Mouse (Mus musculus) lung, adult 2 months (tissue): Measurements from ENCODE around the gene Mlkl. TPM values are rescaled to one million over a fixed set of nuclear protein-coding genes. Genes with fewer than 3 reads are reported as not detected.
A peak's percentile ranks its signal among the peaks of the same experiment; 100 is the strongest.
"Not testable (repeated sequence)": the region's sequence is repeated elsewhere in the genome, so short reads cannot be mapped to it uniquely, and the experiment has no call there.

Source experiments
- DNase-seq: peaks from one replicate; pipeline ENCODE4 v3.0.0; 2022
- H3K4me1 ChIP-seq: fragments of 200-500 bp; 2 replicates; pipeline ENCODE4 v1.6.1; 2011; ENCODE audit warnings: low read length; ENCODE audit not compliant: control insufficient read depth, insufficient read depth
- H3K4me3 ChIP-seq: fragments of 200-500 bp; replicated peaks from 2 replicates; pipeline ENCODE3; 2011; ENCODE audit warnings: low read depth, mild to moderate bottlenecking, control low read depth, low read length; ENCODE audit errors: extremely low read depth
- CTCF ChIP-seq: fragments of 200-500 bp; IDR thresholded peaks from 2 replicates; pipeline ENCODE4 v1.5.1; 2011; ENCODE audit warnings: mild to moderate bottlenecking, low read length, control low read depth; ENCODE audit not compliant: insufficient read depth
- POLR2A ChIP-seq: fragments of 200-500 bp; IDR thresholded peaks from 2 replicates; pipeline ENCODE4 v1.6.1; 2011; ENCODE audit warnings: low read depth, mild to moderate bottlenecking, control low read depth, low read length, borderline replicate concordance; ENCODE audit errors: extremely low read depth
- WGBS: fragments of 180-500 bp; shearing (Covaris S2); methylation state at CpG from one replicate; pipeline ENCODE4 v1.1.7; 2018; 5-methylcytosine and 5-hydroxymethylcytosine counted together
- polyA plus RNA-seq: library from polyadenylated mRNA; depleted of rRNA; stranded (reverse); fragments of >200 nt; gene quantifications from 2 replicates; pipeline ENCODE4 v1.2.3, GENCODE M21; 2012

Gene Mlkl
- polyA plus RNA-seq, 1 experiment, result 2.5 TPM

GRCm38 (mm10) chr8:111325222-111325790 lies 12.7 kb downstream of the Mlkl start:
- 78% methylated on average over 6 of the region's 6 CpGs for WGBS
- no peak for DNase-seq
- Histone ChIP-seq H3K4me1 (no peaks in the 10 kb centered on the region), H3K4me3 (no peak overlapping the region)
- TF ChIP-seq POLR2A (no peak), CTCF (no peak)

- no peak for TF ChIP-seq POLR2A
- no peak for TF ChIP-seq CTCF
- no peak for DNase-seq
- Histone ChIP-seq H3K4me1 (no peaks in the 10 kb centered on the region), H3K4me3 (no peak overlapping the region)
- WGBS, result 84% methylated on average over 12 of the region's 12 CpGs
Measured at GRCm38 (mm10) chr8:111314729-111315128, 23.2 kb downstream of the Mlkl start.

GRCm38 (mm10) chr8:111313961-111314360 lies 24.0 kb downstream of the Mlkl start:
- 96% methylated on average over 6 of the region's 6 CpGs for WGBS
- DNase-seq, result not testable (repeated sequence)

GRCm38 (mm10) chr8:111312758-111313162 lies 25.2 kb downstream of the Mlkl start:
- TF ChIP-seq POLR2A, result no peak
- TF ChIP-seq CTCF, result no peak
- Histone ChIP-seq H3K4me1 (no peaks in the 10 kb centered on the region), H3K4me3 (no peak overlapping the region)
- no peak for DNase-seq
- 66% methylated on average over 3 of the region's 3 CpGs for WGBS

More at GRCm38 (mm10) chr8:111313961-111314360, 24.0 kb downstream of the Mlkl start:
- H3K4me1 ChIP-seq, H3K4me3 ChIP-seq: not testable (repeated sequence)

GRCm38 (mm10) chr8:111310006-111310405 lies 28.0 kb downstream of the Mlkl start:
- not testable (repeated sequence) for H3K4me3 ChIP-seq, DNase-seq, H3K4me1 ChIP-seq
- 88% methylated on average over 15 of the region's 15 CpGs for WGBS

GRCm38 (mm10) chr8:111305031-111305730 lies 32.8 kb downstream of the Mlkl start:
- 34% methylated on average over 5 of the region's 5 CpGs for WGBS
- Histone ChIP-seq H3K4me1 (no peaks in the 10 kb centered on the region), H3K4me3 (no peak overlapping the region)
- DNase-seq, result no peak
- TF ChIP-seq CTCF (no peak), POLR2A (no peak)

- no peak for DNase-seq
- WGBS, result 93% methylated on average over 3 of the region's 3 CpGs
- TF ChIP-seq CTCF, result no peak
- no peak for TF ChIP-seq POLR2A
- no peak overlapping the region for H3K4me3 ChIP-seq
- no peaks in the 10 kb centered on the region for H3K4me1 ChIP-seq
Measured at GRCm38 (mm10) chr8:111304359-111304758, 33.6 kb downstream of the Mlkl start.

GRCm38 (mm10) chr8:111303076-111303803 lies 34.7 kb downstream of the Mlkl start:
- not testable (repeated sequence) for DNase-seq, H3K4me3 ChIP-seq, H3K4me1 ChIP-seq
- 69% methylated on average over 5 of the region's 5 CpGs for WGBS

GRCm38 (mm10) chr8:111300597-111301546 lies 37.1 kb downstream of the Mlkl start:
- 53% methylated on average over 11 of the region's 11 CpGs for WGBS
- peak overlapping the region; percentile 24 for H3K4me3 ChIP-seq

More at GRCm38 (mm10) chr8:111300597-111301546, 37.1 kb downstream of the Mlkl start:
- DNase-seq, result no peak
- no peak for TF ChIP-seq POLR2A
- peak; percentile 20; the same call in 1 of the 2 replicates for TF ChIP-seq CTCF
- H3K4me1 ChIP-seq, result no peaks in the 10 kb centered on the region
